Mouse (Mus musculus) midbrain, embryonic 12.5 days (tissue): Measurements from ENCODE around the gene Susd1. TPM values are rescaled to one million over a fixed set of nuclear protein-coding genes. Genes with fewer than 3 reads are reported as not detected.

ENCODE experiments used
- ATAC-seq: fragments of 200-750 bp; cut with Nextera tagmentation; 2 replicates; pipeline ENCODE4 v1.8.0; 2017; ENCODE audit warnings: low read depth, moderate TSS enrichment, moderate library complexity; ENCODE audit not compliant: low FRiP score
- H3K27ac ChIP-seq: fragments of 300-500 bp; sonication (generic); replicated peaks from 2 replicates; pipeline ENCODE4 v1.5.1; 2016; ENCODE audit warnings: mild to moderate bottlenecking
- H3K27me3 ChIP-seq: fragments of 300-500 bp; sonication (generic); 2 replicates; pipeline ENCODE4 v1.6.1; 2016; ENCODE audit warnings: mild to moderate bottlenecking
- H3K36me3 ChIP-seq: fragments of 300-500 bp; sonication (generic); 2 replicates; pipeline ENCODE4 v1.6.1; 2016
- H3K4me1 ChIP-seq: fragments of 300-500 bp; sonication (generic); 2 replicates; pipeline ENCODE4 v1.6.1; 2016
- H3K4me2 ChIP-seq: fragments of 300-500 bp; sonication (generic); replicated peaks from 2 replicates; pipeline ENCODE4 v1.6.1; 2016; ENCODE audit warnings: mild to moderate bottlenecking, moderate library complexity
- H3K4me3 ChIP-seq: fragments of 300-500 bp; sonication (generic); 2 replicates; pipeline ENCODE4 v1.5.1; 2016; ENCODE audit warnings: mild to moderate bottlenecking
- H3K9ac ChIP-seq: fragments of 300-500 bp; sonication (generic); replicated peaks from 2 replicates; pipeline ENCODE4 v1.6.1; 2016; ENCODE audit warnings: mild to moderate bottlenecking, moderate library complexity
- H3K9me3 ChIP-seq: fragments of 300-500 bp; sonication (generic); 2 replicates; pipeline ENCODE4 v1.6.1; 2016; ENCODE audit warnings: mild to moderate bottlenecking
- WGBS: fragments of 180-500 bp; shearing (Covaris S2); methylation state at CpG from one replicate; pipeline ENCODE4 v1.1.7; 2016; 5-methylcytosine and 5-hydroxymethylcytosine counted together
- polyA plus RNA-seq: library from polyadenylated mRNA; unstranded; fragments of >200 nt; fragmentation: Nextera tagmentation; extraction: Ambion mirVana; gene quantifications from 2 replicates; pipeline ENCODE4 v1.2.1, GENCODE M21; 2016

Gene Susd1
- polyA plus RNA-seq, 1 experiment from 2014 or later = 1.5 TPM

- no peak for ATAC-seq
- no peak overlapping the region for H3K4me2 ChIP-seq
- H3K9ac ChIP-seq = no peak overlapping the region
- no peaks in the 10 kb centered on the region for H3K27me3 ChIP-seq
- H3K9me3 ChIP-seq = no peaks in the 10 kb centered on the region
- WGBS = 84% methylated on average over 6 of the region's 6 CpGs
- no peak overlapping the region for H3K27ac ChIP-seq
- H3K4me1 ChIP-seq = peaks cover 20% of the 10 kb centered on the region; the same call in 1 of the 2 replicates
- no peak overlapping the region for H3K4me3 ChIP-seq
- H3K36me3 ChIP-seq = no peaks in the 10 kb centered on the region
Observed at GRCm38 (mm10) chr4:59326031-59326760, 112.2 kb downstream of the Susd1 start.

DNA sequence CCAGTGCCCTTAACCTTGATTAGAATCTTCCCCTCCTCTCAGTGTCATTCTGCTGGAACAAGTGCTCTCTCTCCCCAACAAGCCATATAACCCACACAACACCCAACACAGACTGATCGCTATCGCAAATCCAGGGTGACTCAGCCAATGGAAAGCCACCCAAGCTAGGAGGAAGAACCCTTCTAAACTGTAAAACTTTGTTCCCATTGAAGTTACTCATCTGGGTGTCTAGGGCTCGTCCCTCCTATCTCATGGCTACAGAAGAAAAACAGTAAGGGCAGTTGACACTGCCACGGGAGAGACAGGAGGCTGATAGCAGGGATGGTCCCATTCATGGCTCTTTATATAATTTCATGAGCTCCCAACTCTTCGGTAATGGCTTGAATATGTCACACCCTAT is 114.1 kb downstream of the Susd1 start:
- no peak overlapping the region for H3K27ac ChIP-seq
- H3K9ac ChIP-seq = no peak overlapping the region
- H3K4me3 ChIP-seq = no peak overlapping the region
- no peak overlapping the region for H3K4me2 ChIP-seq
- H3K4me1 ChIP-seq = peaks cover 17% of the 10 kb centered on the region; the same call in 1 of the 2 replicates
- no peaks in the 10 kb centered on the region for H3K9me3 ChIP-seq
- no peak for ATAC-seq
- no peaks in the 10 kb centered on the region for H3K36me3 ChIP-seq
- no peaks in the 10 kb centered on the region for H3K27me3 ChIP-seq
- WGBS = 84% methylated on average over 5 of the region's 5 CpGs

- Histone ChIP-seq H3K9me3 (no peaks in the 10 kb centered on the region), H3K4me2 (no peak overlapping the region), H3K27ac (no peak overlapping the region), H3K27me3 (no peaks in the 10 kb centered on the region), H3K4me3 (no peak overlapping the region), H3K9ac (no peak overlapping the region), H3K36me3 (no peaks in the 10 kb centered on the region), H3K4me1 (peaks cover 17% of the 10 kb centered on the region; the same call in 1 of the 2 replicates)
- ATAC-seq = no peak
- WGBS = 40% methylated on average over 7 of the region's 7 CpGs
Observed at GRCm38 (mm10) chr4:59323231-59323651, 115.2 kb downstream of the Susd1 start.

GRCm38 (mm10) chr4:59322733-59323132 is 115.7 kb downstream of the Susd1 start:
- WGBS = 43% methylated on average over 3 of the region's 3 CpGs
- no peak overlapping the region for H3K9ac ChIP-seq
- no peak overlapping the region for H3K4me3 ChIP-seq
- no peaks in the 10 kb centered on the region for H3K9me3 ChIP-seq
- no peak overlapping the region for H3K27ac ChIP-seq
- peaks cover 17% of the 10 kb centered on the region; the same call in 1 of the 2 replicates for H3K4me1 ChIP-seq
- H3K36me3 ChIP-seq = no peaks in the 10 kb centered on the region
- H3K4me2 ChIP-seq = no peak overlapping the region
- no peak for ATAC-seq
- no peaks in the 10 kb centered on the region for H3K27me3 ChIP-seq

DNA sequence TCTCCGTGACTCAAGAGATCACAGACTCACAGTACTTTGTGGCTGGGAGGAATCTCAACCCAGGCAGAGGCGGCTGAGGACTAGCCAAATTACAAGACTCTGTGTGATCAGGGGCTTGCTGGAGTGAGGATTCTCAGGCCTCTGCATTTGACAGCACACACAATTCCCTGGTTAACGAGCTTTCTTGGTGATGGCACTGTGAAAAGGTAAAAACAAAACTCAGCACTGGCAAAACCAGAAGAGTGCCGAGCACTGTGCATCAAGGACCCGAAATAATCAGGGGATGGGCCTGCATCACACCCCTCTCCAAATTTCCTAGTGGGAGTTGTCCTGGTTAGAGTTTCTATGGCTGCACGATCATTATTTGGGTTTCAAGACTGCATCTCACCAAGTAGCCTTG is 116.4 kb downstream of the Susd1 start:
- H3K36me3 ChIP-seq = no peaks in the 10 kb centered on the region
- peaks cover 17% of the 10 kb centered on the region; the same call in 1 of the 2 replicates for H3K4me1 ChIP-seq
- no peak overlapping the region for H3K27ac ChIP-seq
- no peak overlapping the region for H3K4me3 ChIP-seq
- ATAC-seq = no peak
- H3K4me2 ChIP-seq = no peak overlapping the region
- H3K27me3 ChIP-seq = no peaks in the 10 kb centered on the region
- no peak overlapping the region for H3K9ac ChIP-seq
- no peaks in the 10 kb centered on the region for H3K9me3 ChIP-seq
- 66% methylated on average over 6 of the region's 6 CpGs for WGBS

- H3K4me3 ChIP-seq = no peak overlapping the region
- no peaks in the 10 kb centered on the region for H3K36me3 ChIP-seq
- no peaks in the 10 kb centered on the region for H3K27me3 ChIP-seq
- H3K4me2 ChIP-seq = no peak overlapping the region
- H3K4me1 ChIP-seq = peaks cover 17% of the 10 kb centered on the region; the same call in 1 of the 2 replicates
- 49% methylated on average over 12 of the region's 12 CpGs for WGBS
- H3K27ac ChIP-seq = no peak overlapping the region
- no peak for ATAC-seq
- H3K9me3 ChIP-seq = no peaks in the 10 kb centered on the region
- H3K9ac ChIP-seq = no peak overlapping the region
Observed at GRCm38 (mm10) chr4:59321181-59322008, 117.0 kb downstream of the Susd1 start.

DNA sequence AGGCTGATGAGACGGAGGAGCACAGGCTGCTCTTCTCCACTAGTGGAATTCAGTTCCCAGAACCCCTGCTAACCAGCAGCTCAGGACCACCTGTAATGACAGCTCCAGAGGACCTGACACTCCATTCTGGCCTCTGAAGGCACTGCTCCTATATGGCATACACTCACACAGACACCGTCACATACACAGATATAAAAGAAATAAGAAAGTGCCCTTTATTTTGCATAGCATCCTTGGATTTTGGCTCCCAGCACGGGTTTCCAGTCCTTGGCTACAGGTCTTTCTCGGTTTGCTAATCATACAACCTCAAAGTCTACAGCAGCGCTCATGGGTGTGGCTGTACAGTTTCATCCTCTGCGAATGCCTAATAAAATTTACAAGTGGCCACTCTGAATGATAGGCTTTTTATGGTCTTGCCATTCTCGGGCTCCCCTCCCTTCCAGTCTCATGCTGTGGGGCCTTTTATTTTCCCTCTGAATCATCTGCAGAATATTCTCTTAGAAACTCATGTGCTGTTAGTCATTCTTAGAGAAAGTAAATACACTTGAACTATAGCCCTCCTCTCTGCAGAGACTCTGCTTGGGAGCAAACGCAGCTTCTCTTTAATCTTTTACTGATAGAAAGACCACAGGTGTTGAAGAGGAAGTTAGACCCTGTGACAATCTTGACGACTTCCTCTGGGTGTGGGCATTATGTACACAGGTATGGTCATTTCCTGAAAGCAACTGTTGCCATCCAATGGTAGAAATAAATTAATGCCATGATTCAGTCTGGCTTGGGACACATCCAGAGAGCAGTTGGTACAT is 119.1 kb downstream of the Susd1 start:
- no peak overlapping the region for H3K4me3 ChIP-seq
- WGBS = 84% methylated on average over 9 of the region's 9 CpGs
- no peaks in the 10 kb centered on the region for H3K27me3 ChIP-seq
- H3K9me3 ChIP-seq = no peaks in the 10 kb centered on the region
- peaks cover 17% of the 10 kb centered on the region; the same call in 1 of the 2 replicates for H3K4me1 ChIP-seq
- H3K9ac ChIP-seq = no peak overlapping the region
- no peak overlapping the region for H3K27ac ChIP-seq
- ATAC-seq = no peak
- no peaks in the 10 kb centered on the region for H3K36me3 ChIP-seq
- no peak overlapping the region for H3K4me2 ChIP-seq

DNA sequence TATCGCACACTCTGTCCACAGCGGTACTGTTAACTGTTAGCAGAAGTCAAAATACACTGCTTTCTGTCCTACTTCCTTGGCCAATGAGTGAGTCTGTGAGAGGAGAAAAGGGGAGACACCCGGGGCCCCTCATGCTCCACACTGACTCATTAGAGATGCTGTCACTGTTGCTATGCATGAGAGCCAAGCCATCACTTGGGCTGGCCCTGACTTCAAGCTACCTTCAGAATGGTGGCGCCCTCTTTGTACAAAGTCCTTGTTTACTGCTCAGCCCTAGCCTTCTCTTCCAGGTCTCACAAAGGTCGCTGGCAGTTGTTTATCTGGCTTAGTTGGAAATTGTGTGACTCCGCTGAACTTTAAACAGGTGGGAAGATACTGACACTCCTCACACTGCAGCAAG is 119.8 kb downstream of the Susd1 start:
- Histone ChIP-seq H3K9ac (no peak overlapping the region), H3K4me1 (peaks cover 17% of the 10 kb centered on the region; the same call in 1 of the 2 replicates), H3K36me3 (no peaks in the 10 kb centered on the region), H3K4me3 (no peak overlapping the region), H3K9me3 (no peaks in the 10 kb centered on the region), H3K27me3 (no peaks in the 10 kb centered on the region), H3K27ac (no peak overlapping the region), H3K4me2 (no peak overlapping the region)
- no peak for ATAC-seq
- WGBS = 85% methylated on average over 6 of the region's 6 CpGs

- no peaks in the 10 kb centered on the region for H3K9me3 ChIP-seq
- H3K4me2 ChIP-seq = no peak overlapping the region
- H3K4me3 ChIP-seq = no peak overlapping the region
- H3K27me3 ChIP-seq = no peaks in the 10 kb centered on the region
- H3K4me1 ChIP-seq = no peaks in the 10 kb centered on the region
- no peak for ATAC-seq
- H3K27ac ChIP-seq = no peak overlapping the region
- WGBS = 79% methylated on average over 15 of the region's 15 CpGs
- no peak overlapping the region for H3K9ac ChIP-seq
- no peaks in the 10 kb centered on the region for H3K36me3 ChIP-seq
Observed at GRCm38 (mm10) chr4:59315553-59316405, 122.7 kb downstream of the Susd1 start.

DNA sequence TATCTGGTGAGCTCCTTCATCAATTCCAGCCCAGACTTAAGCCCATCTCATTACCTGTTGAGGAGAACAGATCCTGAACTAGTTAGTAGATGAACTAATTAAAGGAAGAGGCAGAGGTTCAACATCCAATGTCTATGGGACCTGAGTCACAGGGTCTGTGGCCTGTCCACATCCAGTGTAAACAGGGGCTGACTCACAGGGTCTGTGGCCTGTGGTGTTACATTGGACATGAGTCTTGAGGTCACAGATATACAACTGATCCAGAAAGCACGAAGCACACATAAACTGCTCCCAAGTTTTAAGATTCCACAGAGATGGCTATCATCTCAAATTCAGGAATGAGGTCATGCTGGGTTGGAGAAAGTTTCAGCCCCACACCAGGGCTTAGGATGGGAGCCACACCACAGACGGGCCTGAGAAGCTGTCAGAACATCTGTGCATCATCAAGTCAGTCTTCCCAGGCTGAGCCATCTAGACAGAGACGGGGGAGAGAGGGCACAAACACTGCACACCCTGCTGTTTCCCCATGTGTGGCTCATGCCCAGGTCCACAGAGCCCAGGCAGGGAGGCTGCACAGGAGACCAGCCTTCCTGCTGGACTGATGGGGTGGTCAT is 123.4 kb downstream of the Susd1 start:
- Histone ChIP-seq H3K4me2 (no peak overlapping the region), H3K9me3 (no peaks in the 10 kb centered on the region), H3K36me3 (no peaks in the 10 kb centered on the region), H3K27me3 (no peaks in the 10 kb centered on the region), H3K4me1 (no peaks in the 10 kb centered on the region), H3K4me3 (no peak overlapping the region), H3K9ac (no peak overlapping the region), H3K27ac (no peak overlapping the region)
- ATAC-seq = no peak
- WGBS = 65% methylated on average over 3 of the region's 3 CpGs

DNA sequence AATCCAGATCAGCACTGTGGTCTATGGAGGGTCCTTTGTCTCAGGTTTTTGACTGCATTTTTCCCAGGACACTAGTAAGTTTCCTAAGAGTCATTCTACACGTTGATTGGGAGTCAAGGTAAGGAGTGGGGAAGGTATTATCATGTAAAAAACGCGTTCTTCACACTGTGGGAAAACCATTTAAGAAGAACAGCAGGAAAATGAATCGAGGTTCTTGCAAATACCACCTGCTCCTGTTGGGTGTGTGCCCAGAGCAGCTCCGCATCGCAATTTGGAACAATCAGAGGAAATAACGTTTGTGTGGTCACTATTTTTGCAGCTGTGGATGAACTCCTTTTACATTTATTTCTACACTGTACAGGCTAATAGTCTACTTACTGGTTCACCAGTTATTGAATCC is 125.5 kb downstream of the Susd1 start:
- no peak overlapping the region for H3K4me3 ChIP-seq
- no peak overlapping the region for H3K4me2 ChIP-seq
- H3K27me3 ChIP-seq = no peaks in the 10 kb centered on the region
- H3K9ac ChIP-seq = no peak overlapping the region
- no peaks in the 10 kb centered on the region for H3K36me3 ChIP-seq
- H3K27ac ChIP-seq = no peak overlapping the region
- no peaks in the 10 kb centered on the region for H3K9me3 ChIP-seq
- no peaks in the 10 kb centered on the region for H3K4me1 ChIP-seq
- ATAC-seq = no peak
- 70% methylated on average over 7 of the region's 7 CpGs for WGBS
